Mouse (Mus musculus): ENCODE measurements around the gene Cx3cr1.

Cx3cr1 gene

GRCm38 (mm10) chr9:119951388-119951787, 118.3 kb downstream of the Cx3cr1 start:
- ATAC-seq (ENCODE audit: insufficient number of reproducible peaks, low FRiP score, low TSS enrichment): no peak

- no peak for ATAC-seq (ENCODE audit: insufficient number of reproducible peaks, low FRiP score, low TSS enrichment)
Measured at GRCm38 (mm10) chr9:119950434-119950833, 119.2 kb downstream of the Cx3cr1 start.

GRCm38 (mm10) chr9:119948804-119949203, 120.9 kb downstream of the Cx3cr1 start:
- no peak for ATAC-seq (ENCODE audit: insufficient number of reproducible peaks, low FRiP score, low TSS enrichment)

GRCm38 (mm10) chr9:119945173-119945900, 124.3 kb downstream of the Cx3cr1 start:
- ATAC-seq (ENCODE audit: insufficient number of reproducible peaks, low FRiP score, low TSS enrichment): no peak

- ATAC-seq (ENCODE audit: insufficient number of reproducible peaks, low FRiP score, low TSS enrichment): no peak
Measured at GRCm38 (mm10) chr9:119943326-119943725, 126.4 kb downstream of the Cx3cr1 start.

- no peak for ATAC-seq (ENCODE audit: insufficient number of reproducible peaks, low FRiP score, low TSS enrichment)
Measured at GRCm38 (mm10) chr9:119941861-119942260, 127.8 kb downstream of the Cx3cr1 start.

- ATAC-seq (ENCODE audit: insufficient number of reproducible peaks, low FRiP score, low TSS enrichment): no peak
Measured at GRCm38 (mm10) chr9:119941407-119941806, 128.3 kb downstream of the Cx3cr1 start.

GRCm38 (mm10) chr9:119939646-119940045, 130.0 kb downstream of the Cx3cr1 start:
- ATAC-seq (ENCODE audit: insufficient number of reproducible peaks, low FRiP score, low TSS enrichment): no peak

- ATAC-seq (ENCODE audit: insufficient number of reproducible peaks, low FRiP score, low TSS enrichment): no peak
Measured at GRCm38 (mm10) chr9:119938496-119938895, 131.2 kb downstream of the Cx3cr1 start.

GRCm38 (mm10) chr9:119937005-119937773, 132.5 kb downstream of the Cx3cr1 start, which contains the start of the genes Gorasp1 and Ttc21a:
Gene Gorasp1 (minus strand): TSS chr9:119937565.
Gene Ttc21a (plus strand): TSS chr9:119937606.
- peak; percentile 70 for ATAC-seq (ENCODE audit: insufficient number of reproducible peaks, low FRiP score, low TSS enrichment)

- ATAC-seq (ENCODE audit: insufficient number of reproducible peaks, low FRiP score, low TSS enrichment): no peak
Measured at GRCm38 (mm10) chr9:119933675-119934074, 136.0 kb downstream of the Cx3cr1 start.

GRCm38 (mm10) chr9:119932358-119932757, 137.3 kb downstream of the Cx3cr1 start:
- ATAC-seq (ENCODE audit: insufficient number of reproducible peaks, low FRiP score, low TSS enrichment): no peak

- ATAC-seq (ENCODE audit: insufficient number of reproducible peaks, low FRiP score, low TSS enrichment): no peak
Measured at GRCm38 (mm10) chr9:119926497-119926896, 143.2 kb downstream of the Cx3cr1 start.

- no peak for ATAC-seq (ENCODE audit: insufficient number of reproducible peaks, low FRiP score, low TSS enrichment)
Measured at GRCm38 (mm10) chr9:119925729-119926128, 143.9 kb downstream of the Cx3cr1 start.

- no peak for ATAC-seq (ENCODE audit: insufficient number of reproducible peaks, low FRiP score, low TSS enrichment)
Measured at GRCm38 (mm10) chr9:119925120-119925657, 144.5 kb downstream of the Cx3cr1 start.

- ATAC-seq (ENCODE audit: insufficient number of reproducible peaks, low FRiP score, low TSS enrichment): no peak
Measured at GRCm38 (mm10) chr9:119923462-119923861, 146.2 kb downstream of the Cx3cr1 start.

GRCm38 (mm10) chr9:119919858-119920257, 149.8 kb downstream of the Cx3cr1 start:
- no peak for ATAC-seq (ENCODE audit: insufficient number of reproducible peaks, low FRiP score, low TSS enrichment)

- ATAC-seq (ENCODE audit: insufficient number of reproducible peaks, low FRiP score, low TSS enrichment): no peak
Measured at GRCm38 (mm10) chr9:119913087-119913838, 156.4 kb downstream of the Cx3cr1 start.

GRCm38 (mm10) chr9:119909931-119910330, 159.7 kb downstream of the Cx3cr1 start:
- ATAC-seq (ENCODE audit: insufficient number of reproducible peaks, low FRiP score, low TSS enrichment): no peak

- ATAC-seq (ENCODE audit: insufficient number of reproducible peaks, low FRiP score, low TSS enrichment): no peak
Measured at GRCm38 (mm10) chr9:119908708-119909107, 161.0 kb downstream of the Cx3cr1 start.
